Mouse (Mus musculus) forebrain, embryonic 16.5 days (tissue): ENCODE results near the gene March1. TPM values are rescaled to one million over a fixed set of nuclear protein-coding genes. Genes with fewer than 3 reads are reported as not detected.

Experiments used
- ATAC-seq: fragments of 200-750 bp; cut with Nextera tagmentation; 2 replicates; pipeline ENCODE4 v1.8.0; 2017; ENCODE audit warnings: mild to moderate bottlenecking, moderate library complexity
- H3K27ac ChIP-seq: fragments of 300-500 bp; sonication (generic); 2 replicates; pipeline ENCODE4 v1.5.1; 2014; ENCODE audit warnings: low read length, control low read depth
- H3K27me3 ChIP-seq: fragments of 300-500 bp; sonication (generic); replicated peaks from 2 replicates; pipeline ENCODE4 v1.6.1; 2014; ENCODE audit warnings: low read length; ENCODE audit not compliant: control insufficient read depth, insufficient read depth
- H3K36me3 ChIP-seq: fragments of 300-500 bp; sonication (generic); 2 replicates; pipeline ENCODE4 v1.6.1; 2014; ENCODE audit not compliant: control insufficient read depth, insufficient read depth
- H3K4me1 ChIP-seq: fragments of 300-500 bp; sonication (generic); replicated peaks from 2 replicates; pipeline ENCODE4 v1.6.1; 2014; ENCODE audit warnings: low read length; ENCODE audit not compliant: control insufficient read depth, insufficient read depth
- H3K4me2 ChIP-seq: fragments of 300-500 bp; sonication (generic); 2 replicates; pipeline ENCODE4 v1.6.1; 2014; ENCODE audit warnings: mild to moderate bottlenecking, low read length, control low read depth
- H3K4me3 ChIP-seq: fragments of 300-500 bp; sonication (generic); replicated peaks from 2 replicates; pipeline ENCODE4 v1.5.1; 2014; ENCODE audit warnings: mild to moderate bottlenecking, low read length, control low read depth
- H3K9ac ChIP-seq: fragments of 300-500 bp; sonication (generic); replicated peaks from 2 replicates; pipeline ENCODE4 v1.6.1; 2014; ENCODE audit warnings: low read depth, low read length, control low read depth
- H3K9me3 ChIP-seq: fragments of 300-500 bp; sonication (generic); 2 replicates; pipeline ENCODE4 v1.6.1; 2016; ENCODE audit warnings: low read length; ENCODE audit not compliant: control insufficient read depth
- WGBS: fragments of 180-500 bp; shearing (Covaris S2); extraction: QIAGEN DNeasy Blood & Tissue Kit; methylation state at CpG from one replicate; pipeline ENCODE4 v1.1.7; 2014; 5-methylcytosine and 5-hydroxymethylcytosine counted together
- polyA plus RNA-seq: library from polyadenylated mRNA; unstranded; fragments of >200 nt; fragmentation: Nextera tagmentation; extraction: Ambion mirVana; gene quantifications from 2 replicates; pipeline ENCODE4 v1.2.1, GENCODE M21; 2015

March1 gene
- polyA plus RNA-seq, 1 experiment from 2014 or later = 38.1 TPM

GRCm38 (mm10) chr8:66317824-66318223 is 700.1 kb downstream of the March1 start:
- no peaks in the 10 kb centered on the region for H3K9me3 ChIP-seq
- H3K27me3 ChIP-seq = no peaks in the 10 kb centered on the region
- WGBS = 93% methylated on average over 7 of the region's 7 CpGs
- no peak overlapping the region for H3K4me3 ChIP-seq
- no peak overlapping the region for H3K4me2 ChIP-seq
- no peaks in the 10 kb centered on the region for H3K36me3 ChIP-seq
- no peaks in the 10 kb centered on the region for H3K4me1 ChIP-seq
- H3K9ac ChIP-seq = no peak overlapping the region
- no peak overlapping the region for H3K27ac ChIP-seq
- ATAC-seq = no peak

GRCm38 (mm10) chr8:66323045-66323807 is 705.5 kb downstream of the March1 start:
- WGBS = 57% methylated on average over 4 of the region's 4 CpGs
- Histone ChIP-seq H3K4me3 (no peak overlapping the region), H3K9me3 (no peaks in the 10 kb centered on the region), H3K27me3 (no peaks in the 10 kb centered on the region), H3K27ac (no peak overlapping the region), H3K36me3 (no peaks in the 10 kb centered on the region), H3K4me2 (no peak overlapping the region), H3K9ac (no peak overlapping the region), H3K4me1 (no peaks in the 10 kb centered on the region)
- no peak for ATAC-seq

GRCm38 (mm10) chr8:66326396-66326795 is 708.7 kb downstream of the March1 start:
- H3K27me3 ChIP-seq = no peaks in the 10 kb centered on the region
- H3K4me3 ChIP-seq = no peak overlapping the region
- no peaks in the 10 kb centered on the region for H3K4me1 ChIP-seq
- H3K36me3 ChIP-seq = no peaks in the 10 kb centered on the region
- no peaks in the 10 kb centered on the region for H3K9me3 ChIP-seq
- H3K9ac ChIP-seq = no peak overlapping the region
- H3K27ac ChIP-seq = no peak overlapping the region
- H3K4me2 ChIP-seq = no peak overlapping the region
- no peak for ATAC-seq

GRCm38 (mm10) chr8:66332206-66332605 is 714.5 kb downstream of the March1 start:
- Histone ChIP-seq H3K27ac (no peak overlapping the region), H3K9ac (no peak overlapping the region), H3K4me3 (no peak overlapping the region), H3K36me3 (no peaks in the 10 kb centered on the region), H3K4me1 (no peaks in the 10 kb centered on the region), H3K4me2 (no peak overlapping the region), H3K27me3 (no peaks in the 10 kb centered on the region), H3K9me3 (no peaks in the 10 kb centered on the region)
- 92% methylated on average over 3 of the region's 3 CpGs for WGBS
- ATAC-seq = no peak

DNA sequence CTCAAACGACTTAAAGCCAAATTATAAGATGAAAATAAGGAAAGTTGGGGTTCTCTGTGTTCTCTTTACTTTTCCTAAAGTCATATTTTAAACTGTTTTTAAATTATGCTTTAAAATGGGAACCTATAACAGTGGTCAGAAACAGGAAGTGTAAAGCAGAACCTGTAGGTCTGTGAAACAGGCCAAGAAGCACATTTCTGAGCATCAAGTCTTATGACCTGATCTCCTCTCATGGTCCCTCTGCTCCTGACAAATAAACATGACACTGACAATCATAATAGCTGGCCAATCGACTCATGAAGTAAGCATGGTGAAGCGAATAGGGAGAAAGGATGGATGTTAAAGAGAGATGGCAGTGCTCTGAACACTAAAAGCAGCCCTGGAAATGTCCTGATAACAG is 716.6 kb downstream of the March1 start:
- H3K9me3 ChIP-seq = no peaks in the 10 kb centered on the region
- H3K4me3 ChIP-seq = no peak overlapping the region
- no peaks in the 10 kb centered on the region for H3K27me3 ChIP-seq
- no peak overlapping the region for H3K27ac ChIP-seq
- no peaks in the 10 kb centered on the region for H3K36me3 ChIP-seq
- no peak overlapping the region for H3K9ac ChIP-seq
- no peaks in the 10 kb centered on the region for H3K4me1 ChIP-seq
- ATAC-seq = no peak
- 76% methylated on average over 3 of the region's 3 CpGs for WGBS
- H3K4me2 ChIP-seq = no peak overlapping the region

GRCm38 (mm10) chr8:66339551-66339950 is 721.9 kb downstream of the March1 start:
- Histone ChIP-seq H3K36me3 (no peaks in the 10 kb centered on the region), H3K27me3 (no peaks in the 10 kb centered on the region), H3K9me3 (no peaks in the 10 kb centered on the region), H3K4me3 (no peak overlapping the region), H3K27ac (no peak overlapping the region), H3K4me2 (no peak overlapping the region), H3K9ac (no peak overlapping the region), H3K4me1 (no peaks in the 10 kb centered on the region)
- WGBS = 83% methylated on average over 3 of the region's 3 CpGs
- ATAC-seq = no peak

- H3K36me3 ChIP-seq = no peaks in the 10 kb centered on the region
- 71% methylated on average over 1 of the region's 1 CpGs for WGBS
- no peaks in the 10 kb centered on the region for H3K9me3 ChIP-seq
- H3K27ac ChIP-seq = no peak overlapping the region
- H3K27me3 ChIP-seq = no peaks in the 10 kb centered on the region
- ATAC-seq = no peak
- H3K4me2 ChIP-seq = no peak overlapping the region
- no peak overlapping the region for H3K4me3 ChIP-seq
- no peaks in the 10 kb centered on the region for H3K4me1 ChIP-seq
- H3K9ac ChIP-seq = no peak overlapping the region
These were observed 725.2 kb downstream of the March1 start for GRCm38 (mm10) chr8:66342928-66343327.

DNA sequence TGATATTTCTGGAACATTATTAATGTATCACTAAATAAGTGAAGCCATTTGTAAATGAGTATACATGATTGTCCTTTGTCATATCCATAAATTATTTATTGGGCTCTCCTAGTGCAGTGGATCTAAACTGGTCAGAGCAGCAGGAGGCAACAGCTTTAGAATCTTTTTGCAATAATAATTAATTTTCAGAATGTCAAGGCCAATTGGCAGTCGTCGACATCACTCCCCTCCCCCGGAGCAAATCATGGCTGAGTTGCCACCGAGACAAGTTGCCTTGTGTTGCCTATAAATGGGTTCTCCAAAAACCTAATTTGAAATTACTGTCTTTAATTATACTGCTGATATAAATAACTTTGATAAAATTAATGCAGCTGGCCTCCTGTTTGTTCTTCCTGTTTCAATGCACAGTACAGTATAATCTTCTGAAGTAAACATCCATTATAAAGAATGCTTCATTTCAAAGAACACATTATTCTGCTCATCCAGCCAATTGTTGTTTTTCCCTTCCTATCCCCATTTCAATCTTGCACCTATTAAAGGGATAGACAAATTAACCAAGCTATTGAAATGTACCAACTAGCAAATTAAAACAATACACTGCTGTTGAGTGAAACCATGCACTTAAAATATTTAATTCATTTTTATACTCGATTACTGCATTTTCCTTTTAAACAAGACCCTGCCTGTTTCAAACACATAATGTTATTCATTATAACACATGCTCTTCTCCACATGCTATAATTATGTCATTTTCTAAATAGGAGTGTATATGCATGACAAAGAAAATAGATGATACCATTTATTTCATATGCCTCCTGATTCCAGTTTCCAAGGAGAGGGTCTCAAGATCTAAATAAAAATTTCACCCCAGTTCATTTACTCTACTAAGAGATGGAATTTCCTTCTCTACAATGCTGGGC is 745.4 kb downstream of the March1 start:
- no peak overlapping the region for H3K4me2 ChIP-seq
- H3K27ac ChIP-seq = no peak overlapping the region
- no peaks in the 10 kb centered on the region for H3K36me3 ChIP-seq
- H3K4me3 ChIP-seq = no peak overlapping the region
- 0 out of 2 replicates have a peak, but pooled peaks cover 2% of the 10 kb centered on the region for H3K4me1 ChIP-seq
- 46% methylated on average over 5 of the region's 5 CpGs for WGBS
- no peaks in the 10 kb centered on the region for H3K27me3 ChIP-seq
- peak; percentile 85 for ATAC-seq
- no peaks in the 10 kb centered on the region for H3K9me3 ChIP-seq
- no peak overlapping the region for H3K9ac ChIP-seq

DNA sequence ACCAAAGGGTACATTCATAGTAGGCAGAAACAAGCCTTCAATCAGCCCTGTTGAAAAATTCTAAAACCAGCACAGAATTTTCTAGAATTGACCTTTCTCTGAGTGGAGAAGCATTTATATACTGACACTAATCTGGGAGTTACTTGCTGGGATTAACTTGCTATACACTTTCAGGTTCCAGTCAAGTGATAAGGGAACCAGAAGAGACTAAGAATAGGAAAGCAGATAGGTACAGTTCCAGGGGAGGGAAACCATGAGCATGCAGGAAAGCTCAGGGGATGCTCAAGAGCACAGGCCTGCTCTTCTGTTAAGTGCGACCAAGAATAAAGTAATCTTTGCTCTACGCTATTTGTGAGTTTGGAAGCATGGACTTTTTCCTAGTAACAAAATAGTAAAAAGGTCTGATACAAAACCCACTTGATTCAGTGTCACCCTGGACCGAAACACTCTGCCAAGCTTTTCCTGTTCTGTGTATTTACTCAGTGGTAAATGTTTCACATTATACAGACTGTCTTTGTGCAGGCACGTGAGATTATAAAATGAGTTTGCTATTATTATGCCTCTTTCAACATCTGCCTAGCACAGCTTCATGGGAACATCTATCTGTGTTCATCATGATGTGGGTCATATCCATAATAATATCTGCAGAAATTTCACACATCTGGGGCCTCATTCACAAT is 766.1 kb downstream of the March1 start:
- no peak overlapping the region for H3K9ac ChIP-seq
- no peaks in the 10 kb centered on the region for H3K36me3 ChIP-seq
- H3K9me3 ChIP-seq = no peaks in the 10 kb centered on the region
- no peak for ATAC-seq
- 91% methylated on average over 4 of the region's 4 CpGs for WGBS
- no peak overlapping the region for H3K4me3 ChIP-seq
- no peaks in the 10 kb centered on the region for H3K27me3 ChIP-seq
- H3K4me2 ChIP-seq = no peak overlapping the region
- H3K4me1 ChIP-seq = no peaks in the 10 kb centered on the region
- H3K27ac ChIP-seq = no peak overlapping the region
